Mouse (Mus musculus) bone marrow, adult 2 months (tissue): ENCODE measurements around the gene Hist1h4a.

ENCODE experiments used
- CTCF ChIP-seq: fragments of 200-500 bp; IDR thresholded peaks from 2 replicates; pipeline ENCODE4 v1.5.1; 2011; ENCODE audit warnings: low read length, control low read depth; ENCODE audit not compliant: control insufficient read depth, insufficient read depth
- POLR2A ChIP-seq: fragments of 200-500 bp; IDR thresholded peaks from 2 replicates; pipeline ENCODE4 v1.6.1; 2011; ENCODE audit warnings: low read depth, mild to moderate bottlenecking, control low read depth, low read length, borderline replicate concordance; ENCODE audit not compliant: control insufficient read depth

GRCm38 (mm10) chr13:23764324-23765171 lies 3.5 kb upstream of the Hist1h4a start:
- TF ChIP-seq CTCF, result no peak
- TF ChIP-seq POLR2A, result no peak
